Mouse (Mus musculus) urinary bladder, adult 18-20 months (tissue): ENCODE measurements around the gene AF366264.
"Not testable (repeated sequence)": the region's sequence is repeated elsewhere in the genome, so short reads cannot be mapped to it uniquely, and the experiment has no call there.

Experiments
- DNase-seq, 2 experiments: peaks; one replicate each; pipeline ENCODE4 v3.0.0; 2022; ENCODE audit warnings: low spot score in 2 of 2, mixed read lengths in 2 of 2

AF366264 gene

DNA sequence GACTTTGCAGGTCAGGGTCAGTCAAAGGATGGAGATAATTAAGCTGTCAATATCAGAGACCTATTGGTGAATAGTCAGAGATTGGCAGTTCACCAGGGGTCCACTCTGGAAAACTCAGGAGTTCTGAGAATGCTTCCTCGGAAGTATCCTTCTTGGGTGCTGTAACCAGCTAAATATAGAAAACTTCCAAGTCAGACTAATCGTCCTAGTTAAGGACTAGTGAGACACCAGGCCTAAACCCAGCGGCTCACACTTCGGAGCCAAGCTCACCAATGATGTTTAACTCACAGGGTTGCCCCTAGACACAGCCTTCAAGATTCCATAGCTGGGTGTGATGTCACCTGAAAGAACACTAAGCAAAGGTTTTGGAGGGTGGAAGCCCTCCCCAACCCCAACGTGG lies at the start of gene AF366264:
Gene AF366264 (minus strand): TSS at position 101 of the 400 bp plus-strand sequence.
- not testable (repeated sequence) for DNase-seq

DNA sequence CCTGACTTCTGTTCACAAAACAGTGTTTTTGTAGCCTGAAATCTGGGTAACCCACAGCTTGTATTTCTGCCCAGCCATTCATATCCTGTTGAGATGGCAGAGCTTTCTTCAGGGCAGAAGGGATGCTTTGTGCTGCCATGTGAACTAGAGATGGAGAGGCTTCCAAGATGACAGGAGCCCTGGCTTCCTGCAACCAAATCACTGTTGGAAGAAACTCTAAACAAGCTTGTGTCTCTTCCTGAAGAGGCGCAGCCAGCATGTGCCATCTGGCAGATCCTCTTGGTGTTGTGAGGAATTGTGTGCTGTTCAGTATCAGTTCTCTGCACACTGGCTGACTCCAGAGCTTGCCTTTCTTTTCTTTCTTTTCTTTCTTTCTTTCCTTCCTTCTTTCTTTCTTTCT lies 5.1 kb upstream of the AF366264 start:
- DNase-seq: not testable (repeated sequence)

DNA sequence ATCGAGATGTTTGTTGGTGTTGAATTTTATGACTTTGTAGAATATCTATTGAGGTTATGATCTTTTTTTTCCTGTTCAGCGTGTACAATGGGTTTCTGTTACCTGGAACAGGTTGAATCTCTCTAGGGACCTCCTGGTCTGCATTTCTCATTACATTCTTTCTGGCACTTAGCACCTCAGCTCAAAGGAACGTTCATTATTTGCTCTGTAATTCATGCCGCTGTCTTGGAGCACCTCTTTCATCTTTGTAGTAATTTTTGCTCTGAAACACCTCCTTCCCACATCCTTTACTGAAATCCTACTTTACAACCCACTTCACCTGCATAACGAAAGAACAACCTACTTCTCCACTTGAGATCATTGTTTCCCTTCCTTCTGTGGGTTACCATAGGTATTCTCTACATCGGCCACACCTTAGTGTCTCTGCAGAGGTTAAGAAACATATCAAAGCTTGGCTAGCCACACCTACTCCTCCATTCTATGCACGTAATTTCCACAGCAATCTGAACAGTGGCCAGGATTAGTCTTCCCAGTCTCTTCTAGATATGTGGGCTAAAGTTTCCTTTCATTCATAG lies 9.5 kb downstream of the AF366264 start:
- no peak for DNase-seq

DNA sequence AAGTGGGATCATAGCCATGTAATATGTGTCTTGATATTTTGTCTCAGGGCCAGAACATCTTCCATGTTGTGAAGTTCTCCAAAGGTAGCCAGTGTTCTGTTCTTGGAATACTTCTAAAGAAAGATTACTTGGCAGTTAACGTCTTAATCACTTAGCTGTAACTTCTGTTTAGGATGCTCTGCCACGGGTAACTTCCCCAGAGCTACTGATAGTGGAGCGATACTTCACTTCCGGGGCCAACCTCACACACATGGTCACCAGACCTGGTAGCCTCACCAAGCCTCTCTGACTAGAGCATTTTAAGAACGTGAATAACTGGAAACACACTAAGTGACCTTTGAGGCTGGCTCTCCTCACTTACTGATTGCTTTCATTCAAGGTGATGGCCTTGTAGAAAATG lies 38.6 kb downstream of the AF366264 start:
- DNase-seq: no peak

DNA sequence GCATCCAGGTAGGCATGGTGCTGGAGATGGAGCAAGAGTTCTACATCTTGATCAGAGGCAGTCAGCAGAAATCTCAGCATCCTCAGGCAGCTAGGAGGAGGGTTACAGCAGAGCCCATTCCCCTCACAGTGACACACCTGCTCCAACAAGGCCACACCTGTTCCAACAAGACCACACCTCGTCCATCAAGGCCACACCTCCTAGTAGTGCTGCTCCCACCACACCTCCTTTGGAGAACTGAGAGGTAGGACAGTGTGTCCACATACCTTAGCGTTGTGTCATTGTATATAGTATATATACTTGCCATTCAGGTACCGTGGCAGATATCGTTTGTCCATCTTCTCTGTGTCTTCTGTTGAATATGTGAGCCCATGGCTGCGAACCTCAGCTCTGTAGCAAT lies 40.5 kb downstream of the AF366264 start:
- no peak for DNase-seq

DNA sequence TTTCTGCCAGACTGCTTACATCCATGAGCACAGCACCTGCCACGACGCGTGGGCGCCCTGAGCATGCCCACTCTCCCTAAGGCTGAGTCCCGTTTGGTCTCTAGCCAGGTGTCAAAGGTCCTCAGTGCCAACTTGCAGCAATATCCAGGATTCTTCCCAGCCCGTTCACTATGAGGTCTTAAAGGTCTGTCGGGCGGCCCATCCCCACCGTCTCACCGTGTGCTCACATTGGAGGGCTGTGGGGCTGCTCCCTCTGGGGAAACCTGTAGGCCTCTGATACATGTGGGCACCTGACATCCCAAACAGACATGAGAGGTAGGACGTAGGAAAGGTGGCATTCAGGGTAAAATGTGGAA lies 44.5 kb downstream of the AF366264 start:
- no peak for DNase-seq

DNA sequence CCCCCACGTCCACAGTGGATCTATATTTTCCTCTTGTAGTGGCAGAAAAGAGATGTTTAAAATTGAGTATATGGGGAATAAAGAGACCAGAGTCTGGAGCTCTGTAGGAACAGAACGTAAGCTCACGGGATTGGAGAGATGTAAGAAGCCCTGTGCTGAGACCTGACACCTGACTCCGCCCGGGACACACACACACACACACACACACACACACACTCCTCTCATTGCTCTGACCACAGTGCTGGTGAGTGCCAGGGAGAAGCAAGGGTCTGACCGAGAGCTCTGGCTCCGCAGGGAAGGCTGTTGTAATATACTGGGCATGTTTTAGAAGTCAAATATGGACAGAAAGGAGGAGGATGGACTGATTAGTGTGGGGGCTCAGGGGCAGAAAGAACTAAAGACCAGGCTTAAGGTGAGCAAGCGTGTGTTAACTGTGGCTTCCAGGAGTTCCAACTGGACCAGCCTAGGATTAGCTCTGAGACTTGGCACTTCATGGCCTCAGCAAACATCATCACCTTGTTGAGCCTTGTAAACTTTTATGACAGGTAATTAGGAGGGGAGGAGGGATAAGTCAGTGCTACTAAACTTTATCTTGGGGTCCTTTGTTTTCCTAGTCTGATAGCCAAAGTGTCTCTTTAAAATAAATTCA lies 45.0 kb downstream of the AF366264 start:
- no peak for DNase-seq

DNA sequence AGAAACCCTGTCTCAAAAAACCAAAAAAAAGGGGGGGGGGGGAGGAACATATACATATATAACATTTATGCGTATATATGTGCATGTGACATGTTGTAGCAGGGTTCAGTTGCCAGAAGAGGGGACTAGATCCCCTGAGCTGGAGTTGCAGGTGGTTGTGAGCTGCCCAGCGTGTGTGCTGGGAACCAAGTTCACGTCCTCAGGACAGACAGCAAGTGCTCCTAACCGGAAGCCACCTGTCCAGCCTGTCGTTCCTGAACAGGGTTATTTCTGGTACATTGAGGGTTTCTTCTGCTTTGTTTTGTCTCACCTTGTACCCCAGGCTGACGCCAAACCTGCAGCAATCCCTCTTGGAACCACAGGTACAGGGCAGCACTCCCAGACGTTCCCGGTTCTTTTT lies 48.6 kb downstream of the AF366264 start:
- no peak for DNase-seq

DNA sequence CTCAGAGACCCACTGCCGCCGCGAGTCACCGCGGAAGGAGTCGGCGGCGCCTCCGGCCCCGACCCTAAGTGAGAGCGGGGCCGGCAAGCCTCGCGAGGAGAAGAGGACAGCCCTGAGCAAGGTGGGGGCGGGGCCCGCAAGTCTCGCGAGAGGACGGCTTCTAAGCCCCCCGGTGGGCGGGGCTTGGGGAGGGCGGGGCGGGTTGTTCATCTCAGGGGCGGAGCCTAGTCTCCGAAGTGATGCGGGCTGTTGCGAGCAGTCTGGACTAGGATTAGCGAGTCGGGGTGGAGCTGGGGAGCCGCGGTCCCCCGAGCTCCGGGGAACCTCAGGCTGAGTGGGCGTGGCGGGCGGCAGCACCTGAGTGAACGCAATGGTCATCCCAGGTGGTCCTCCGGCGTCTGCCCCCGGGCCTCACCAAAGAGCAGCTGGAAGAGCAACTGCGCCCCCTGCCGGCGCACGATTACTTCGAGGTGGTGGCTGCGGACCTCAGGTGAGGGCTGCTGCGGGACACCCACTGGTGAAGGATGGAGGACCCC lies 52.4 kb downstream of the AF366264 start:
- DNase-seq: peak; percentile 92 to 96

DNA sequence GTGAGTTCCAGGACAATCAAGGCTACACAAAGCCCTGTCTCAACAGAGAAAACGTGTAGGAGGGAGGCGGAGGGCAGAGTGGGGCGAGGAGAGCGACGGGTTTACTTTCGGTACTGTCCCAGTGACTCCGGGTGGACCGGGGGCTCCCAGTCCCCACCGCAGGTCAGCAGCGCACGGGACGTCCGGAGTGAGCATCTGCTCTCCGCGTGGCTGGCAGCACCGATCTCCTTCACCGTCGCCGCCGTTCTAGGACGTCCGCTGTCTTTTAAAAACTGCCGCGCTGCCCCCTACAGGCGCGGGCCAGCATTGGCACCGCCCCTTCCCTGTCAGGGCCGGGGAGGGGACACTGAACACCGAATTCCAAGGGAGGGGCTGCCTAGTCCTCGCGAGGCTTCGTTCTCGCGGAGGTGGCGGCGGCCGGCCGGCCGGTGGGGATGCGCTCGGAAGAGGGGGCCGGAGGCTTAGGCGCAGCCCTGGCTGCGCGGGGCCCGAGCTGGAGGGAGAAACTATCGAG lies 52.9 kb downstream of the AF366264 start, which contains the start of gene Upf3a:
Gene Upf3a (plus strand): TSS at position 366 of the 514 bp plus-strand sequence.
- peak; percentile 73 to 83 for DNase-seq
